Mouse (Mus musculus): Measurements from ENCODE around the gene Zfp513.

DNA sequence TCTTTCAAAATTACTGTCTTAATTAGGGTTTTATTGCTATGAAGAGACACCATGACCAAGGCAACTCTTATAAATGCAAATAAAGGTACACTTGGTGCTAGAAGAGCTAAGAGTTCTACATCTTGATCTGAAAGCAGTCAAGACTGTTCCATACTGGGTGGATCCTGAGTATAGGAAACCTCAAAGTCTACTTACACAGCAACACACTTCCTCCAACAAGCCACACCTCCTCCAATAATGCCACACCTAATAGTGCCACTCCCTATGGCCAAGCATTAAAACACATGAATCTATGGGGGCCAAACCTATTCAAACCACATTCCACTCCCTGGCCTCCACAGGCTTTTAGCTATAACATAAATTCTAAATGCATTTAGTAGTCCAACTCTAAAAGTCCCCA is 39.6 kb downstream of the Zfp513 start:
- TF ChIP-seq EP300 (IDR thresholded peaks at IDR 0.05; ENCODE audit: low read depth) (no peak), CTCF (IDR thresholded peaks at IDR 0.05; ENCODE audit: low read depth) (no peak)
